Mouse (Mus musculus): Measurements from ENCODE around the gene Smcp. TPM values are rescaled to one million over a fixed set of nuclear protein-coding genes. Genes with fewer than 3 reads are reported as not detected.

Gene Smcp
- total RNA-seq (2014; rRNA removed), result not detected in 2 replicates
- not detected in 2 replicates for polyA plus RNA-seq (2015; fragmentation: Nextera tagmentation; extraction: Ambion mirVana)

GRCm38 (mm10) chr3:92588858-92589257 is at the start of gene Smcp:
Smcp (minus strand) TSS chr3:92588997.
- DNase-seq (no peak), ATAC-seq (no peak)
- no peaks in the 10 kb centered on the region for H3K4me1 ChIP-seq (ENCODE audit: insufficient read depth)
- no peak within 1 kb of the TSS for H3K4me3 ChIP-seq (ENCODE audit: low read depth, low read length)
- no peak within 1 kb of the TSS for H3K4me2 ChIP-seq (ENCODE audit: low read depth)
- TF ChIP-seq CTCF (IDR thresholded peaks at IDR 0.05; ENCODE audit: low read depth), result no peak
- 75% methylated on average over 1 of the region's 1 CpGs for WGBS
- H3K36me3 ChIP-seq (ENCODE audit: insufficient read depth), result no peaks in the 10 kb centered on the region
- no peaks in the 10 kb centered on the region for H3K27me3 ChIP-seq (ENCODE audit: insufficient read depth, low read length)
- H3K9me3 ChIP-seq (ENCODE audit: low read length), result no peaks in the 10 kb centered on the region
- no peak within 1 kb of the TSS for H3K27ac ChIP-seq (ENCODE audit: low read depth, low read length)
- no peak within 1 kb of the TSS for H3K9ac ChIP-seq

GRCm38 (mm10) chr3:92638653-92638991 is 49.8 kb upstream of the Smcp start:
- TF ChIP-seq CTCF (IDR thresholded peaks at IDR 0.05; ENCODE audit: low read depth), result no peak
- Histone ChIP-seq H3K9me3 (ENCODE audit: low read length) (no peaks in the 10 kb centered on the region), H3K4me3 (ENCODE audit: low read depth, low read length) (no peak overlapping the region), H3K36me3 (ENCODE audit: insufficient read depth) (no peaks in the 10 kb centered on the region), H3K27ac (ENCODE audit: low read depth, low read length) (no peak overlapping the region), H3K4me2 (ENCODE audit: low read depth) (no peak overlapping the region), H3K9ac (no peak overlapping the region), H3K27me3 (ENCODE audit: insufficient read depth, low read length) (no peaks in the 10 kb centered on the region), H3K4me1 (ENCODE audit: insufficient read depth) (no peaks in the 10 kb centered on the region)
- DNase-seq, result no peak
- no peak for ATAC-seq
- 42% methylated on average over 3 of the region's 3 CpGs for WGBS

- DNase-seq (no peak), ATAC-seq (no peak)
- no peaks in the 10 kb centered on the region for H3K9me3 ChIP-seq (ENCODE audit: low read length)
- no peaks in the 10 kb centered on the region for H3K4me1 ChIP-seq (ENCODE audit: insufficient read depth)
- H3K9ac ChIP-seq, result no peak overlapping the region
- H3K4me2 ChIP-seq (ENCODE audit: low read depth), result no peak overlapping the region
- WGBS, result 4% methylated on average over 1 of the region's 1 CpGs
- no peak overlapping the region for H3K27ac ChIP-seq (ENCODE audit: low read depth, low read length)
- no peak for TF ChIP-seq CTCF (IDR thresholded peaks at IDR 0.05; ENCODE audit: low read depth)
- no peak overlapping the region for H3K4me3 ChIP-seq (ENCODE audit: low read depth, low read length)
- no peaks in the 10 kb centered on the region for H3K27me3 ChIP-seq (ENCODE audit: insufficient read depth, low read length)
- no peaks in the 10 kb centered on the region for H3K36me3 ChIP-seq (ENCODE audit: insufficient read depth)
Measured at GRCm38 (mm10) chr3:92637745-92638652, 49.2 kb upstream of the Smcp start.

GRCm38 (mm10) chr3:92621560-92621959 is 32.8 kb upstream of the Smcp start, which contains the start of gene Lce6a:
Lce6a (minus strand) TSS chr3:92621660.
- Histone ChIP-seq H3K9ac (no peak within 1 kb of the TSS), H3K4me3 (ENCODE audit: low read depth, low read length) (no peak within 1 kb of the TSS), H3K9me3 (ENCODE audit: low read length) (no peaks in the 10 kb centered on the region), H3K27me3 (ENCODE audit: insufficient read depth, low read length) (no peaks in the 10 kb centered on the region), H3K4me1 (ENCODE audit: insufficient read depth) (no peaks in the 10 kb centered on the region), H3K27ac (ENCODE audit: low read depth, low read length) (no peak within 1 kb of the TSS), H3K4me2 (ENCODE audit: low read depth) (no peak within 1 kb of the TSS), H3K36me3 (ENCODE audit: insufficient read depth) (no peaks in the 10 kb centered on the region)
- ATAC-seq (no peak), DNase-seq (no peak)
- WGBS, result 79% methylated on average over 2 of the region's 2 CpGs
- TF ChIP-seq CTCF (IDR thresholded peaks at IDR 0.05; ENCODE audit: low read depth), result no peak

DNA sequence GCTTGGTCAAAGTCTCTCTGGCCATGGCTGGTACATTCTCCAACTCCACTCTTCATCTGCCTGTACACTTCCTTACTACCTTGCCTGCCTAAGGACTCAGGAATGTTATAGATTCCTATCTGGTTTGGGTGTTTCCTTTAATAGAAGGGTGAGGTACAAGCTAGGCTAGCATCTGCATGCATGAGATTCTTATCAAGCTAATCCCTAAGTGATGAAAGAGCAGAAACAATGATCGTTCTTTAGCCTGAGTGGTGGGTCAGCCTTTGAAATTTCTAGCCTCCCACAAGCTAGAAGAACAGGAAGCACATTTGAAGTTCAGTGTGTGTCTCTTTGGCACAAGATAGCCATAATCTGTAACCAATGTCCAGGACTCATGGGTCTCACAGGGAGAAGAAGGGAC is 21.0 kb upstream of the Smcp start:
- 72% methylated on average over 1 of the region's 1 CpGs for WGBS
- no peak for ATAC-seq

DNA sequence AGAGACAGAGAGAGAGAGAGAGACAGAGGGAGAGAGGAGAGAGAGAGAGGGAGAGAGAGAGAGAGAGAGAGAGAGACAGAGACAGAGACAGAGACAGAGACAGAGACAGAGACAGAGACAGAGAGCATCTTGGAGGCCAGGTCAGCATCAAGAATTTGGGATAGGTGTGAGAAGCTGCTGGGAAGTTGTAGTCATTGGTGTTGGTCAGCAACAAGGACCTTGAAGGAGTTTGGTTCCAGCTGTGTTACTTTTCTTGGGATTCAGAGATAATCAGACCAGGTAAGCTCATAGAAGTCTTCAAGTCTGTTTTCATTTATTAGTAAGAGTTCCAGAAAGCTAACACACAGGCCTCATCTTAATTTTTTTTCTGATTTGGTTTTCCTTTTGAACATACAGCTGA is 18.6 kb upstream of the Smcp start, which contains the start of gene 2210017I01Rik:
2210017I01Rik (minus strand) TSS at position 101 of the 400 bp plus-strand sequence.
- TF ChIP-seq CTCF (IDR thresholded peaks at IDR 0.05; ENCODE audit: low read depth), result no peak
- Histone ChIP-seq H3K4me2 (ENCODE audit: low read depth) (no peak within 1 kb of the TSS), H3K27me3 (ENCODE audit: insufficient read depth, low read length) (no peaks in the 10 kb centered on the region), H3K9ac (no peak within 1 kb of the TSS), H3K4me1 (ENCODE audit: insufficient read depth) (no peaks in the 10 kb centered on the region), H3K4me3 (ENCODE audit: low read depth, low read length) (no peak within 1 kb of the TSS), H3K36me3 (ENCODE audit: insufficient read depth) (no peaks in the 10 kb centered on the region), H3K9me3 (ENCODE audit: low read length) (no peaks in the 10 kb centered on the region), H3K27ac (ENCODE audit: low read depth, low read length) (no peak within 1 kb of the TSS)
- DNase-seq (no peak), ATAC-seq (no peak)

More for the DNA sequence above, 21.0 kb upstream of the Smcp start:
- Histone ChIP-seq H3K4me3 (ENCODE audit: low read depth, low read length) (no peak overlapping the region), H3K27me3 (ENCODE audit: insufficient read depth, low read length) (no peaks in the 10 kb centered on the region), H3K9me3 (ENCODE audit: low read length) (no peaks in the 10 kb centered on the region), H3K9ac (no peak overlapping the region), H3K4me1 (ENCODE audit: insufficient read depth) (no peaks in the 10 kb centered on the region), H3K27ac (ENCODE audit: low read depth, low read length) (no peak overlapping the region), H3K4me2 (ENCODE audit: low read depth) (no peak overlapping the region), H3K36me3 (ENCODE audit: insufficient read depth) (no peaks in the 10 kb centered on the region)
- no peak for DNase-seq
- TF ChIP-seq CTCF (IDR thresholded peaks at IDR 0.05; ENCODE audit: low read depth), result no peak

GRCm38 (mm10) chr3:92602169-92602568 is 13.4 kb upstream of the Smcp start:
- DNase-seq (no peak), ATAC-seq (no peak)
- Histone ChIP-seq H3K4me1 (ENCODE audit: insufficient read depth) (no peaks in the 10 kb centered on the region), H3K9ac (no peak overlapping the region), H3K9me3 (ENCODE audit: low read length) (no peaks in the 10 kb centered on the region), H3K4me2 (ENCODE audit: low read depth) (no peak overlapping the region), H3K4me3 (ENCODE audit: low read depth, low read length) (no peak overlapping the region), H3K27ac (ENCODE audit: low read depth, low read length) (no peak overlapping the region), H3K36me3 (ENCODE audit: insufficient read depth) (no peaks in the 10 kb centered on the region), H3K27me3 (ENCODE audit: insufficient read depth, low read length) (no peaks in the 10 kb centered on the region)
- TF ChIP-seq CTCF (IDR thresholded peaks at IDR 0.05; ENCODE audit: low read depth), result peak; percentile 31
- WGBS, result 48% methylated on average over 1 of the region's 1 CpGs
